Comparison of ENCODE assay signal across 15 mouse cellular contexts in the genomic region with DNA sequence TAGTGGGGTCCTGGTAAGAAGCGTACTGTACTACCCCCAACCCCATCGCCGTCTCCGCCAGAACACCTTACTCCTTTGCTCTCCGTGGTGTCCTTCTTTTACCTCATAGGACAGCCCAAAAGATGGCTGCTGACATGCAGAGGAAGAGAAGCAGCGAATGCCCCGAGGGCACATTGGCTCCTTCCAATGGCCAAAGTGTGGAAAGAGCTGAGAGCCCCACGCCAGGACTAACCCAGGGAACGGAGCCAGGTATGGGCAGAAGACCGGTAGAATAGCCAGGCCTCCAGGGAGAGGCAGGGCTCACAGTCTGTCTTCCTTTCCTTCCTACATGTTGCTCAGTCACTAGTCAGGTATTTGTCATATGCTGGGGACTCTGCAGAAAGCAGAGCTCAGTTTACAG.
A peak's percentile ranks its signal among the peaks of the same experiment; 100 is the strongest.
DNase-seq lines count a peak whose midpoint lies in the region.
"Had no signal": no experiment of that assay in that cellular context is flagged by ENCODE, and none has a peak within 500 bp of the region (broad histone marks: within the 10 kb centered on the region; RNA-seq: fewer than 3 reads in every experiment).

No protein-coding gene starts in this region.

- peak; percentile 57 to 66 for DNase-seq in cerebellum, postnatal 10 days
- DNase-seq in cerebellum, adult 8-10 months, result no peak
- peak; percentile 29 to 46 for DNase-seq in cerebellum, postnatal 36 days
- DNase-seq in cerebellum, adult 9-10 months, result no peak
- DNase-seq in adipocyte (ENCODE audit: low spot score), result peak; percentile 28
- peak; percentile 64 for DNase-seq in fat pad, adult 2 months (ENCODE audit: extremely low read depth, low read depth, low spot score)
- DNase-seq: adrenal gland, adult 2 months; forebrain, postnatal 0 days; gastrocnemius, adult 2 months; gastrocnemius, postnatal 14 days; heart, adult 18-20 months; heart, postnatal 14 days; heart, postnatal 4 days; kidney, adult 18-20 months; kidney, adult 9 months had no signal

Comparison
In these comparisons a context has a peak if more than half of its experiments do, and no peak if none do; other contexts are left out.
1. DNase-seq: peak in cerebellum, postnatal 10 days (2 of 2), cerebellum, postnatal 36 days (2 of 2), adipocyte (single experiment) and fat pad, adult 2 months (single experiment); none in cerebellum, adult 8-10 months (single experiment) and cerebellum, adult 9-10 months (single experiment).